ENCODE assay signal across 19 mouse cellular contexts in the genomic region with DNA sequence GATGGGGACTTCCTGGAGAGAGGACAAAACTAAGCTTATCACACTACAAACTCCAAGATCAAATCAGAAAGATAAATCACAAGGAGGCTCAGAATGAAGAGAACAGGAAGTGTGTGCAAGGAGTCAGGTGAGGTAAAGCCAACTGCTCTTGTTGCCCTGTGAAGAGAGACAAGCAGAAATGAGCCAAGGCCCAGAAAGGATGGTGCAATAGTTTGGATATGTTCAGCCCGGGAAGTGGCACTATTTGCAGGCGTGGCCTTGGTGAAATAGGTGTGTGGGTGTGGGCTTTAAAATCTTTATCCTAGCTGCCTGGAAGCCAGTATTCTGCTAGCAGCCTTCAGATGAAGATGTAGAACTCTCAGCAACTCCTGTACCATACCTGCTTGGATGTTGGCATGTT. TPM values are rescaled to one million over a fixed set of nuclear protein-coding genes. Genes with fewer than 3 reads are reported as not detected.
DNase-seq lines count a peak whose midpoint lies in the region; ATAC-seq and TF ChIP-seq lines count a peak whose summit lies in the region.
"Had no signal": no experiment of that assay in that cellular context is flagged by ENCODE, and none has a peak within 500 bp of the region (broad histone marks: within the 10 kb centered on the region; RNA-seq: fewer than 3 reads in every experiment).

No protein-coding gene starts in this region.

- no peak for ATAC-seq in heart, embryonic 12.5 days (ENCODE audit: insufficient number of reproducible peaks, low FRiP score)
- ATAC-seq in liver, embryonic 13.5 days (ENCODE audit: low read depth): no peak
- ATAC-seq in megakaryocyte, adult 5-6 weeks (ENCODE audit: poor library complexity, severe bottlenecking): peak; percentile 33
- ATAC-seq in midbrain, embryonic 13.5 days: no peak
- ATAC-seq: forebrain, embryonic 16.5 days had no signal

- no peak overlapping the region for H3K4me2 ChIP-seq in heart, embryonic 12.5 days
- peak overlapping the region; percentile 77 for H3K4me2 ChIP-seq in liver, embryonic 13.5 days
- H3K4me2 ChIP-seq in midbrain, embryonic 13.5 days (replicated peaks): no peak overlapping the region
- H3K4me2 ChIP-seq: limb, embryonic 12.5 days; neural tube, embryonic 13.5 days had no signal

- peaks cover 5% of the 10 kb centered on the region for H3K9me3 ChIP-seq in heart, embryonic 12.5 days (replicated peaks)
- H3K9me3 ChIP-seq in liver, embryonic 13.5 days (replicated peaks): peaks cover 4% of the 10 kb centered on the region; the same call in 1 of the 2 replicates
- 0 out of 2 replicates have a peak, but pooled peaks cover 3% of the 10 kb centered on the region for H3K9me3 ChIP-seq in midbrain, embryonic 13.5 days
- H3K9me3 ChIP-seq: limb, embryonic 12.5 days; neural tube, embryonic 13.5 days had no signal

- DNase-seq in heart, adult 9 months (ENCODE audit: low spot score in 2 of 2): no peak
- no peak for DNase-seq in liver, embryonic 13.5 days
- no peak for DNase-seq in right cerebral cortex, postnatal 36 days (ENCODE audit: low spot score in 2 of 2)
- no peak for DNase-seq in kidney, adult 9 months
- DNase-seq: adrenal gland, adult 8-10 months; B cell, adult 2 months; cerebellum, adult 9-11 months; spleen, adult 18-20 months had no signal

- H3K9ac ChIP-seq in heart, embryonic 12.5 days: no peak overlapping the region
- peak overlapping the region; percentile 47 for H3K9ac ChIP-seq in liver, embryonic 13.5 days
- H3K9ac ChIP-seq in midbrain, embryonic 13.5 days (replicated peaks): no peak overlapping the region
- H3K9ac ChIP-seq: limb, embryonic 12.5 days; neural tube, embryonic 13.5 days had no signal

- no peak for TF ChIP-seq POLR2A in bone marrow, adult 2 months (IDR thresholded peaks at IDR 0.05; ENCODE audit: borderline replicate concordance, control insufficient read depth, low read depth, low read length)

- H3K4me1 ChIP-seq in heart, embryonic 12.5 days (replicated peaks): no peaks in the 10 kb centered on the region
- peaks cover 5% of the 10 kb centered on the region for H3K4me1 ChIP-seq in bone marrow, adult 2 months (ENCODE audit: control insufficient read depth, insufficient read depth, low read length)
- H3K4me1 ChIP-seq in liver, embryonic 13.5 days (replicated peaks): peaks cover 92% of the 10 kb centered on the region
- 0 out of 2 replicates have a peak, but pooled peaks cover 4% of the 10 kb centered on the region for H3K4me1 ChIP-seq in midbrain, embryonic 13.5 days (replicated peaks)
- H3K4me1 ChIP-seq: limb, embryonic 12.5 days; neural tube, embryonic 13.5 days had no signal

- H3K27me3 ChIP-seq in heart, embryonic 12.5 days (replicated peaks): no peaks in the 10 kb centered on the region
- no peaks in the 10 kb centered on the region for H3K27me3 ChIP-seq in liver, embryonic 13.5 days
- no peaks in the 10 kb centered on the region for H3K27me3 ChIP-seq in midbrain, embryonic 13.5 days
- H3K27me3 ChIP-seq: limb, embryonic 12.5 days; megakaryocyte, embryonic 14.5 days; neural tube, embryonic 13.5 days had no signal

- no peak overlapping the region for H3K4me3 ChIP-seq in heart, embryonic 12.5 days
- H3K4me3 ChIP-seq in bone marrow, adult 2 months (replicated peaks; ENCODE audit: control insufficient read depth, low read depth, low read length): no peak overlapping the region
- no peak overlapping the region for H3K4me3 ChIP-seq in liver, embryonic 13.5 days (replicated peaks)
- H3K4me3 ChIP-seq in midbrain, embryonic 13.5 days (replicated peaks): no peak overlapping the region
- H3K4me3 ChIP-seq: layer of hippocampus, adult 2 months; left cerebral cortex, adult 2 months; limb, embryonic 12.5 days; neural tube, embryonic 13.5 days had no signal

- 73% methylated on average over 2 of the region's 2 CpGs for WGBS in heart, embryonic 12.5 days
- 34% methylated on average over 2 of the region's 2 CpGs for WGBS in bone marrow, adult 2 months
- WGBS in liver, embryonic 13.5 days (ENCODE audit: insufficient replicate concordance): 55% methylated on average over 2 of the region's 2 CpGs
- 73% methylated on average over 2 of the region's 2 CpGs for WGBS in midbrain, embryonic 13.5 days

- no peak for TF ChIP-seq CTCF in bone marrow, adult 2 months (IDR thresholded peaks at IDR 0.05; ENCODE audit: control insufficient read depth, insufficient read depth, low read length)

- H3K36me3 ChIP-seq in heart, embryonic 12.5 days: no peaks in the 10 kb centered on the region
- H3K36me3 ChIP-seq in liver, embryonic 13.5 days: no peaks in the 10 kb centered on the region
- no peaks in the 10 kb centered on the region for H3K36me3 ChIP-seq in midbrain, embryonic 13.5 days
- H3K36me3 ChIP-seq: limb, embryonic 12.5 days; neural tube, embryonic 13.5 days had no signal

- peak overlapping the region; percentile 9; the same call in 1 of the 2 replicates for H3K27ac ChIP-seq in heart, embryonic 12.5 days (ENCODE audit: poor library complexity, severe bottlenecking)
- H3K27ac ChIP-seq in bone marrow, adult 2 months (ENCODE audit: control insufficient read depth, insufficient read depth, low read depth, low read length, poor library complexity): peak overlapping the region; percentile 11; the same call in 1 of the 2 replicates
- peak overlapping the region; percentile 95 for H3K27ac ChIP-seq in liver, embryonic 13.5 days
- no peak overlapping the region for H3K27ac ChIP-seq in midbrain, embryonic 13.5 days
- H3K27ac ChIP-seq: layer of hippocampus, adult 2 months; left cerebral cortex, adult 2 months; limb, embryonic 12.5 days; neural tube, embryonic 13.5 days; stomach, postnatal 0 days had no signal

RNA-seq across cellular contexts. Expression of gene 1700017B05Rik, which starts 38.4 kb away (rescaled TPM):
- polyA plus RNA-seq in heart, embryonic 12.5 days (2016; fragmentation: Nextera tagmentation; extraction: Ambion mirVana): 17.4 and 17.9 TPM in 2 replicates
- polyA plus RNA-seq in bone marrow, adult 2 months (2011; ENCODE audit: insufficient read depth, insufficient read length, low replicate concordance, missing spikeins): 31.0 and 34.4 TPM in 2 replicates
- polyA plus RNA-seq in liver, embryonic 13.5 days (2015; fragmentation: Nextera tagmentation; extraction: Ambion mirVana): 14.6 and 14.9 TPM in 2 replicates
- total RNA-seq in megakaryocyte, adult 5-6 weeks (2015): 15.6 and 17.9 TPM in 2 replicates
- 8.4 and 15.1 TPM in 2 replicates for total RNA-seq in megakaryocyte, adult 5-6 weeks (2017)
- 4.4 and 5.6 TPM in 2 replicates for polyA plus RNA-seq in midbrain, embryonic 13.5 days (2015; fragmentation: Nextera tagmentation; extraction: Ambion mirVana)
